Mouse (Mus musculus) C2C12 (cell line): Measurements from ENCODE around the gene Ppp1r8. TPM values are rescaled to one million over a fixed set of nuclear protein-coding genes. Genes with fewer than 3 reads are reported as not detected.
"Not testable (repeated sequence)": the region's sequence is repeated elsewhere in the genome, so short reads cannot be mapped to it uniquely, and the experiment has no call there.

ENCODE experiments used
- H3K27me3 ChIP-seq: one replicate; pipeline ENCODE4 v1.6.1; 2011; ENCODE audit not compliant: control insufficient read depth, insufficient read depth, insufficient read length
- H3K36me3 ChIP-seq: one replicate; pipeline ENCODE4 v1.6.1; 2011; ENCODE audit not compliant: control insufficient read depth, insufficient read depth
- H3K4me3 ChIP-seq: one replicate; pipeline ENCODE4 v1.5.1; 2011; ENCODE audit warnings: mild to moderate bottlenecking, control low read depth; ENCODE audit not compliant: poor library complexity, insufficient read depth, severe bottlenecking
- H3K79me2 ChIP-seq: one replicate; pipeline ENCODE4 v1.6.1; 2011; ENCODE audit not compliant: control insufficient read depth, insufficient read depth
- H3K79me3 ChIP-seq: one replicate; pipeline ENCODE4 v1.6.1; 2011; ENCODE audit warnings: low read depth, control low read depth
- H3ac ChIP-seq: one replicate; pipeline ENCODE3; 2011; ENCODE audit warnings: low read depth; ENCODE audit not compliant: control insufficient read depth, insufficient read length
- CEBPB ChIP-seq: IDR thresholded peaks from one replicate; pipeline ENCODE4 v1.6.1; 2011; ENCODE audit warnings: low read depth, mild to moderate bottlenecking, control low read depth, moderate library complexity
- CTCF ChIP-seq: IDR thresholded peaks from one replicate; pipeline ENCODE4 v1.5.1; 2011; ENCODE audit not compliant: control insufficient read depth, insufficient read depth, insufficient read length
- FOSL1 ChIP-seq: IDR thresholded peaks from one replicate; pipeline ENCODE4 v1.8.0; 2011; ENCODE audit warnings: mild to moderate bottlenecking, low read length; ENCODE audit not compliant: poor library complexity, insufficient read depth, severe bottlenecking
- MAX ChIP-seq: IDR thresholded peaks from one replicate; pipeline ENCODE4 v1.6.1; 2011; ENCODE audit warnings: mild to moderate bottlenecking, control low read depth
- MYOD1 ChIP-seq: IDR thresholded peaks from one replicate; pipeline ENCODE4 v1.6.1; 2011; ENCODE audit warnings: low read depth; ENCODE audit not compliant: control insufficient read depth, insufficient read length
- MYOG ChIP-seq: IDR thresholded peaks from one replicate; pipeline ENCODE4 v1.6.1; 2011; ENCODE audit not compliant: control insufficient read depth, insufficient read length; ENCODE audit errors: extremely low read depth
- USF1 ChIP-seq: IDR thresholded peaks from one replicate; pipeline ENCODE4 v1.6.1; 2011; ENCODE audit warnings: low read depth, mild to moderate bottlenecking, control low read depth, moderate library complexity
- polyA plus RNA-seq: library from polyadenylated mRNA; unstranded; fragments of >200 nt; fragmentation: generic; extraction: Trizol; gene quantifications from one replicate; pipeline ENCODE4 v1.2.1, GENCODE M21; 2012; ENCODE audit warnings: missing spikeins

Gene Ppp1r8
- polyA plus RNA-seq, 1 experiment = 81.7 TPM

DNA sequence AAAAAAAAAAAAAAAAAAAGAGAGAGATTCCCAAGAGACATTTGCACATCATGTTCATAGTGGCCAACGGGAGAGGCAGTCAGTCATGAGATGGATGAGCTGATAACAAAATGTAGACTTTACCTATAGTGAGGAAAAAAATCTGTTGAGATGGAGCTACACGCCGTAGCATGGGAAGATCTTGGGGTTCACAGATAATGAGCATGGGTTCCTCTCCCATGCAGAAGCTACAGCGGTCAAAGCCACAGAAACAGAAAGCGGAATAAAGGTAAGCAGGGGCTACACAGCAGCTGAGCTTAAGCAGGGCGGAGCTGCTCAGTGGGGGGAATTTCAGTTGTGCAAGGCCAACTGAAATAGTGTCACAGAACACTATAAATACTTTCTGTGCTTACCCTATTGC lies 38.6 kb downstream of the Ppp1r8 start:
- no peak overlapping the region for H3ac ChIP-seq
- H3K4me3 ChIP-seq = no peak overlapping the region
- H3K79me2 ChIP-seq = no peaks in the 10 kb centered on the region
- no peaks in the 10 kb centered on the region for H3K79me3 ChIP-seq
- no peak for TF ChIP-seq FOSL1
- TF ChIP-seq MAX = no peak
- no peaks in the 10 kb centered on the region for H3K36me3 ChIP-seq
- no peaks in the 10 kb centered on the region for H3K27me3 ChIP-seq

GRCm38 (mm10) chr4:132803876-132804275 lies 39.1 kb downstream of the Ppp1r8 start:
- H3K4me3 ChIP-seq = no peak overlapping the region
- H3ac ChIP-seq = no peak overlapping the region
- no peaks in the 10 kb centered on the region for H3K27me3 ChIP-seq
- TF ChIP-seq CTCF (no peak), MYOG (no peak), MYOD1 (no peak), FOSL1 (no peak), CEBPB (no peak), MAX (no peak), USF1 (no peak)
- no peaks in the 10 kb centered on the region for H3K79me3 ChIP-seq
- H3K36me3 ChIP-seq = no peaks in the 10 kb centered on the region
- H3K79me2 ChIP-seq = no peaks in the 10 kb centered on the region

GRCm38 (mm10) chr4:132803212-132803611 lies 39.8 kb downstream of the Ppp1r8 start:
- no peaks in the 10 kb centered on the region for H3K79me2 ChIP-seq
- no peaks in the 10 kb centered on the region for H3K36me3 ChIP-seq
- no peaks in the 10 kb centered on the region for H3K79me3 ChIP-seq
- no peak overlapping the region for H3K4me3 ChIP-seq
- H3ac ChIP-seq = no peak overlapping the region
- TF ChIP-seq MYOG (no peak), USF1 (no peak), FOSL1 (no peak), MAX (no peak), MYOD1 (no peak), CTCF (no peak), CEBPB (no peak)
- no peaks in the 10 kb centered on the region for H3K27me3 ChIP-seq

DNA sequence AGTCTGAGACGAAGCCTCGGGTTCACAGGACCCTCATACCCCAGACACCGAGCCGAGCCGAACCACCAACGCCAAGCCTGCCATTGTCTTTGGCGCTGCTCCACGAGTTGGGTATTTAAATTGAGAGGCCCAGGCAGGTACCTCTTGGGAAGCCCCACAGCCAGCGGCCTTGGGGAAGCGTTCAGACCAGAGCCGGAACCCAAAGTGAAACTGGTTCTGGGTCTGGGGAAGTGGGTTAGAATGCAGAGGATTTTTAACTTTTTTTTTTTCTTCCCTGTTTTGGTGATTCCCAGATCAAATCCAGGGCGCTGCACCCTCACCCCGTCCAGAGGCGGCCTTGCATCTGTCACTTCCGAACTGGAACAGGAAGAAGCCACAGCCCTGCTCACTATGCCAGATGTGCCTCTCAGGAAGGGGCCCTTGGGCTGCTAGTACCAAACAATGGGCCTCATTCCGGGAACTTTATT lies 40.8 kb downstream of the Ppp1r8 start:
- no peaks in the 10 kb centered on the region for H3K27me3 ChIP-seq
- no peak overlapping the region for H3ac ChIP-seq
- H3K79me3 ChIP-seq = no peaks in the 10 kb centered on the region
- H3K4me3 ChIP-seq = no peak overlapping the region
- H3K79me2 ChIP-seq = no peaks in the 10 kb centered on the region
- no peaks in the 10 kb centered on the region for H3K36me3 ChIP-seq
- TF ChIP-seq MYOD1 (no peak), CTCF (no peak), FOSL1 (no peak), MYOG (no peak), USF1 (no peak), CEBPB (no peak), MAX (no peak)

GRCm38 (mm10) chr4:132801176-132802077 lies 41.5 kb downstream of the Ppp1r8 start:
- Histone ChIP-seq H3K27me3 (no peaks in the 10 kb centered on the region), H3K36me3 (no peaks in the 10 kb centered on the region), H3ac (no peak overlapping the region), H3K79me2 (no peaks in the 10 kb centered on the region), H3K4me3 (no peak overlapping the region), H3K79me3 (no peaks in the 10 kb centered on the region)
- no peak for TF ChIP-seq MYOD1
- TF ChIP-seq CTCF = no peak
- no peak for TF ChIP-seq USF1
- no peak for TF ChIP-seq CEBPB
- TF ChIP-seq FOSL1 = no peak
- no peak for TF ChIP-seq MAX
- TF ChIP-seq MYOG = no peak

DNA sequence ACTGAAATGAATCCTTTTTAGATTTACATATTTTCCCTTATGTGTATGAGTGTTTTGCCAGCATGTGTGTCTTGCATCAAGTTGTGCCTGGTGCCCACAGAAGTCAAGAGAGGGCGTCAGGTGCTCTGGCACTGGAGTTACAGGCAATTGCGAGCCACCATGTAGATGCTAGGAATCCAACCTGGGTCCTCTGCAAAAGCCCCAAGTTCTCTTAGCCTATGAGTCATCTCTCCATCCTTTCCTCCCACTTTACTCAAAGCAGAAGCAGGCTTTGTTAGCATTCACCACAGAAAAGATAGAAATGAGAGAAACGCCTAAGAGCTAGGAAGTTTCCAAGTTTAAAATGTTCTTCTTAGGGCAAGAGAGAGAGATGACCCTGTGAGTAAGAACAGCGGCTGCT lies 43.1 kb downstream of the Ppp1r8 start:
- Histone ChIP-seq H3K36me3 (no peaks in the 10 kb centered on the region), H3K27me3 (peaks cover 1% of the 10 kb centered on the region), H3K79me2 (no peaks in the 10 kb centered on the region), H3K4me3 (no peak overlapping the region), H3ac (no peak overlapping the region), H3K79me3 (no peaks in the 10 kb centered on the region)
- TF ChIP-seq MAX (no peak), USF1 (no peak), MYOD1 (no peak), CTCF (no peak), FOSL1 (no peak), CEBPB (no peak), MYOG (no peak)

GRCm38 (mm10) chr4:132798666-132799065 lies 44.3 kb downstream of the Ppp1r8 start:
- not testable (repeated sequence) for H3K4me3 ChIP-seq, H3ac ChIP-seq, H3K79me2 ChIP-seq, H3K79me3 ChIP-seq, H3K36me3 ChIP-seq
- peaks cover 11% of the 10 kb centered on the region for H3K27me3 ChIP-seq
